Mouse (Mus musculus) MEL (cell line): ENCODE measurements around the gene Gm3854. TPM values are rescaled to one million over a fixed set of nuclear protein-coding genes. Genes with fewer than 3 reads are reported as not detected.

Experiments used
- DNase-seq: peaks from one replicate; pipeline ENCODE4 v3.0.0; 2011; ENCODE audit warnings: low read depth, low spot score
- H3K27ac ChIP-seq: 2 replicates; pipeline ENCODE4 v1.5.1; 2012; ENCODE audit warnings: low read depth, mild to moderate bottlenecking, control low read depth, low read length, moderate library complexity; ENCODE audit not compliant: control insufficient read depth
- H3K27me3 ChIP-seq, 2 experiments: fragments of 150-350 bp in 1 of 2; sonication (generic) in 1 of 2; 2 replicates each; pipeline ENCODE4 v1.6.1; 2012; ENCODE audit warnings: low read length in 2 of 2, mild to moderate bottlenecking in 2 of 2, improper control_type of control experiment in 1 of 2, moderate library complexity in 1 of 2; ENCODE audit not compliant: insufficient read depth in 2 of 2, control insufficient read depth in 1 of 2
- H3K36me3 ChIP-seq, 2 experiments: 2 replicates each; pipeline ENCODE4 v1.6.1; 2012 to 2014; ENCODE audit warnings: low read length in 2 of 2, improper control_type of control experiment in 1 of 2, inconsistent platforms in 1 of 2, mild to moderate bottlenecking in 1 of 2; ENCODE audit not compliant: insufficient read depth in 2 of 2, control insufficient read depth in 1 of 2
- H3K4me1 ChIP-seq, 2 experiments: fragments of 150-350 bp in 1 of 2; sonication (generic) in 1 of 2; 2 replicates each; pipeline ENCODE4 v1.6.1; 2012; ENCODE audit warnings: low read length in 2 of 2, improper control_type of control experiment in 1 of 2, mild to moderate bottlenecking in 1 of 2; ENCODE audit not compliant: insufficient read depth in 2 of 2, control insufficient read depth in 1 of 2
- H3K4me3 ChIP-seq, 2 experiments: fragments of 150-350 bp in 1 of 2; sonication (generic) in 1 of 2; 2 replicates each; pipeline ENCODE4 v1.5.1; 2012; ENCODE audit warnings: low read depth in 2 of 2, low read length in 2 of 2, mild to moderate bottlenecking in 2 of 2, moderate library complexity in 2 of 2, control low read depth in 1 of 2, improper control_type of control experiment in 1 of 2; ENCODE audit not compliant: control insufficient read depth in 1 of 2, insufficient read depth in 1 of 2
- H3K79me2 ChIP-seq: 2 replicates; pipeline ENCODE4 v1.6.1; 2012; ENCODE audit warnings: mild to moderate bottlenecking, low read length, moderate library complexity; ENCODE audit not compliant: control insufficient read depth, poor library complexity, insufficient read depth
- H3K9ac ChIP-seq: 2 replicates; pipeline ENCODE4 v1.6.1; 2012; ENCODE audit warnings: low read depth, mild to moderate bottlenecking, control low read depth, low read length, moderate library complexity; ENCODE audit not compliant: control insufficient read depth, poor library complexity, severe bottlenecking
- H3K9me3 ChIP-seq: fragments of 150-350 bp; sonication (generic); replicated peaks from 2 replicates; pipeline ENCODE4 v1.6.1; 2012; ENCODE audit warnings: mild to moderate bottlenecking, low read length, improper control_type of control experiment, moderate library complexity; ENCODE audit not compliant: insufficient read depth
- BHLHE40 ChIP-seq: IDR thresholded peaks from 2 replicates; pipeline ENCODE4 v1.6.1; 2012; ENCODE audit warnings: low read depth, mild to moderate bottlenecking, inconsistent platforms, low read length, improper control_type of control experiment, borderline replicate concordance
- CHD1 ChIP-seq: IDR thresholded peaks from 2 replicates; pipeline ENCODE4 v1.6.1; 2012; ENCODE audit warnings: low read depth, mild to moderate bottlenecking, inconsistent platforms, low read length, improper control_type of control experiment
- CTCF ChIP-seq, 3 experiments: IDR thresholded peaks in 2 of 3; conservative IDR thresholded peaks in 1 of 3; 2 replicates each; pipeline ENCODE4 v1.5.1; 2011 to 2012; ENCODE audit warnings: low read length in 3 of 3, low read depth in 2 of 3, mild to moderate bottlenecking in 2 of 3, improper control_type of control experiment in 1 of 3, inconsistent platforms in 1 of 3, mixed read lengths in 1 of 3, moderate library complexity in 1 of 3; ENCODE audit not compliant: control insufficient read depth in 1 of 3, insufficient read depth in 1 of 3, poor library complexity in 1 of 3, severe bottlenecking in 1 of 3
- ELF1 ChIP-seq: IDR thresholded peaks from 2 replicates; pipeline ENCODE4 v1.6.1; 2014; ENCODE audit warnings: low read depth, mild to moderate bottlenecking, inconsistent platforms, low read length, improper control_type of control experiment, moderate library complexity
- GABPA ChIP-seq: IDR thresholded peaks from 2 replicates; pipeline ENCODE4 v1.6.1; 2012; ENCODE audit warnings: low read depth, mild to moderate bottlenecking, inconsistent platforms, low read length, improper control_type of control experiment, moderate library complexity
- GATA1 ChIP-seq: IDR thresholded peaks from 2 replicates; pipeline ENCODE4 v1.6.1; 2011; ENCODE audit warnings: low read depth, low read length, improper control_type of control experiment
- HCFC1 ChIP-seq: IDR thresholded peaks from 2 replicates; pipeline ENCODE4 v1.6.1; 2012; ENCODE audit warnings: low read depth, mild to moderate bottlenecking, inconsistent platforms, low read length, improper control_type of control experiment, moderate library complexity
- JUND ChIP-seq: IDR thresholded peaks from 2 replicates; pipeline ENCODE4 v1.6.1; 2011; ENCODE audit warnings: low read depth, mild to moderate bottlenecking, improper control_type of control experiment, low read length
- MAX ChIP-seq: IDR thresholded peaks from 2 replicates; pipeline ENCODE4 v1.6.1; 2011; ENCODE audit warnings: low read length, improper control_type of control experiment
- MAZ ChIP-seq: IDR thresholded peaks from 2 replicates; pipeline ENCODE4 v1.6.1; 2012; ENCODE audit warnings: low read depth, mild to moderate bottlenecking, inconsistent platforms, low read length, improper control_type of control experiment
- MEF2A ChIP-seq: IDR thresholded peaks from 2 replicates; pipeline ENCODE4 v1.6.1; 2014; ENCODE audit warnings: low read depth, mild to moderate bottlenecking, inconsistent platforms, low read length, improper control_type of control experiment; ENCODE audit not compliant: poor library complexity, insufficient replicate concordance, severe bottlenecking; ENCODE audit errors: extremely low read depth
- MXI1 ChIP-seq: IDR thresholded peaks from 2 replicates; pipeline ENCODE4 v1.6.1; 2011; ENCODE audit warnings: mild to moderate bottlenecking, low read depth, low read length, improper control_type of control experiment
- MYB ChIP-seq: IDR thresholded peaks from 2 replicates; pipeline ENCODE4 v1.6.1; 2011; ENCODE audit warnings: mild to moderate bottlenecking, low read depth, low read length, improper control_type of control experiment
- MYC ChIP-seq: IDR thresholded peaks from 2 replicates; pipeline ENCODE4 v1.6.1; 2011; ENCODE audit warnings: low read depth, mild to moderate bottlenecking, low read length, improper control_type of control experiment, moderate library complexity
- NELFE ChIP-seq: IDR thresholded peaks from 2 replicates; pipeline ENCODE4 v1.6.1; 2011; ENCODE audit warnings: low read depth, low read length, improper control_type of control experiment
- NRF1 ChIP-seq: IDR thresholded peaks from 2 replicates; pipeline ENCODE4 v1.6.1; 2014; ENCODE audit warnings: low read depth, mild to moderate bottlenecking, inconsistent platforms, low read length, improper control_type of control experiment, moderate library complexity; ENCODE audit not compliant: poor library complexity, insufficient read depth, severe bottlenecking
- POLR2AphosphoS2 ChIP-seq: IDR thresholded peaks from 2 replicates; pipeline ENCODE4 v1.6.1; 2011; ENCODE audit warnings: low read length, improper control_type of control experiment
- POLR2AphosphoS5 ChIP-seq: IDR thresholded peaks from 2 replicates; pipeline ENCODE4 v1.6.1; 2012; ENCODE audit warnings: low read depth, borderline replicate concordance, mild to moderate bottlenecking, inconsistent platforms, low read length, moderate library complexity, mixed read lengths
- RCOR1 ChIP-seq: IDR thresholded peaks from 2 replicates; pipeline ENCODE4 v1.6.1; 2012; ENCODE audit warnings: low read depth, mild to moderate bottlenecking, inconsistent platforms, low read length, improper control_type of control experiment
- SIN3A ChIP-seq: IDR thresholded peaks from 2 replicates; pipeline ENCODE4 v1.6.1; 2012; ENCODE audit warnings: low read length, improper control_type of control experiment, inconsistent platforms
- TAL1 ChIP-seq: IDR thresholded peaks from 2 replicates; pipeline ENCODE4 v1.6.1; 2012; ENCODE audit warnings: mild to moderate bottlenecking, inconsistent platforms, low read length, moderate library complexity, mixed read lengths
- ZKSCAN1 ChIP-seq: IDR thresholded peaks from 2 replicates; pipeline ENCODE4 v1.6.1; 2012; ENCODE audit warnings: low read depth, mild to moderate bottlenecking, inconsistent platforms, low read length, improper control_type of control experiment, moderate library complexity
- ZMIZ1 ChIP-seq: IDR thresholded peaks from 2 replicates; pipeline ENCODE4 v1.6.1; 2012; ENCODE audit warnings: low read depth, mild to moderate bottlenecking, inconsistent platforms, low read length, improper control_type of control experiment, moderate library complexity
- polyA plus RNA-seq, 2 experiments: library from polyadenylated mRNA; stranded (reverse) in 1 of 2; unstranded in 1 of 2; fragments of >175 nt in 1 of 2; fragments of >200 nt in 1 of 2; gene quantifications; 2 replicates each; pipeline versions ENCODE4 v1.2.1 to v1.2.4; 2012; ENCODE audit warnings: low replicate concordance in 2 of 2, low read depth in 1 of 2; ENCODE audit not compliant: insufficient read length in 2 of 2, insufficient read depth in 1 of 2, missing spikeins in 1 of 2
- total RNA-seq: library from RNA; depleted of rRNA; stranded (reverse); fragments of 300-350 nt; gene quantifications from 2 replicates; pipeline ENCODE4 v1.2.3, GENCODE M21; 2012

Gene Gm3854
- total and polyA plus RNA-seq, 3 experiments, result not detected

- H3K27ac ChIP-seq, result no peak within 1 kb of the TSS
These were observed 12.2 kb upstream of the Gm3854 start, which contains the start of gene Zfp583 for GRCm38 (mm10) chr7:6331233-6331956. Zfp583 (minus strand) TSS chr7:6331285.

DNA sequence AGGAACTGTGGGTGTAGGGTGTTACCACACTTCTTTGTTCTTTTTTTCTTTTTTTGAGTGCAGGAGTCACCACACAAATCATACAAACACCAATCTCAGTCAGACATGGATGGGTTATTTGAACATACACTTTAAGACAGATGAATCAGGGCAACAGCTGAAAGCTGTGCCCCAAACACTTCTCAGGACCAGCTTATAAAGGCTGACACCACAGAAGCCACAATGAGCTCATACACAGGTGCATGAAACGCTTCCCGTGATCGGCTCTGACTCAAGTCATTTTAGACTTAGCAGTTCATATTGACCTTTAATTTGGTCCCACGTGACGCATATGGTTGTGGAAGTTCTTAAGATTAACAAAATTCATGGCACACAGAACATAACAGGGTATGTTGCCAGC is 3.7 kb upstream of the Gm3854 start:
- Histone ChIP-seq H3K4me1 (no peaks in the 10 kb centered on the region), H3K79me2 (no peaks in the 10 kb centered on the region), H3K9ac (no peak overlapping the region), H3K36me3 (no peaks in the 10 kb centered on the region), H3K9me3 (no peaks in the 10 kb centered on the region), H3K27ac (no peak overlapping the region), H3K4me3 (no peak overlapping the region), H3K27me3 (no peaks in the 10 kb centered on the region)
- DNase-seq, result no peak
- TF ChIP-seq GABPA, result no peak

More at GRCm38 (mm10) chr7:6331233-6331956, 12.2 kb upstream of the Gm3854 start, which contains the start of gene Zfp583:
- H3K9me3 ChIP-seq, result no peaks in the 10 kb centered on the region
- H3K4me1 ChIP-seq, result no peaks in the 10 kb centered on the region
- no peak for DNase-seq
- no peak within 1 kb of the TSS for H3K9ac ChIP-seq
- H3K4me3 ChIP-seq, result no peak within 1 kb of the TSS
- no peaks in the 10 kb centered on the region for H3K27me3 ChIP-seq
- no peaks in the 10 kb centered on the region for H3K36me3 ChIP-seq
- TF ChIP-seq MAX (no peak), SIN3A (no peak), CTCF (IDR thresholded peaks at IDR 0.05 in 2 of 3, conservative IDR thresholded peaks at IDR 0.05 in 1 of 3; ENCODE audit: control insufficient read depth in 1 of 3, insufficient read depth in 1 of 3, low read depth in 2 of 3, low read length in 3 of 3, poor library complexity in 1 of 3, severe bottlenecking in 1 of 3) (no peak), POLR2AphosphoS2 (no peak), NELFE (no peak)
- no peaks in the 10 kb centered on the region for H3K79me2 ChIP-seq

DNA sequence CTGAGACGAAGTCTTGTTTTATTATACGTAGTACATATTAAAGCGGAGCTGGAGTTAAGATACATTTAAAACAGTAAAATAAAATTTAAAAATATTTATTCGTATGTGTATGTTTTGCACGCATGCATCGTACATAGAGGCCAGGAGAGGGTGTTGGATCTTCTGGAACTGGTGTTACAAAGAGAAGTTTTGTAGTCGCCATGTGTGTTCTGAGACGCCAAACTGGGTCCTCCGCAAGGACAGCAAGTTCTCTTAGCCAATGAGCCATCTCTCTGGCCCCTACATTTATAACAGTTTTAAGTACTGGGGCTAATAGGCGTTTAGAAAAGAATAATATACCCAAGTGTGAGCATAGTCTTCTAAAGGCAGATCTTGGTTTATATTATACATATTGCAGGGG is 565 bp downstream of the Gm3854 start:
- H3K9ac ChIP-seq, result no peak overlapping the region
- no peaks in the 10 kb centered on the region for H3K9me3 ChIP-seq
- H3K27ac ChIP-seq, result no peak overlapping the region
- DNase-seq, result no peak
- no peaks in the 10 kb centered on the region for H3K36me3 ChIP-seq
- no peaks in the 10 kb centered on the region for H3K27me3 ChIP-seq
- no peaks in the 10 kb centered on the region for H3K79me2 ChIP-seq
- no peaks in the 10 kb centered on the region for H3K4me1 ChIP-seq
- H3K4me3 ChIP-seq, result no peak overlapping the region
- TF ChIP-seq MEF2A (no peak), ZKSCAN1 (no peak), ZMIZ1 (no peak), MYC (no peak), GABPA (no peak), TAL1 (no peak), RCOR1 (no peak), POLR2AphosphoS5 (no peak), HCFC1 (no peak), MYB (no peak), BHLHE40 (no peak), MXI1 (no peak), MAZ (no peak), GATA1 (no peak), CHD1 (no peak), NRF1 (no peak), JUND (no peak), ELF1 (no peak)
